Mouse (Mus musculus) thymus, postnatal 10 days (tissue): ENCODE measurements around the gene B230307C23Rik.
"Not testable (repeated sequence)": the region's sequence is repeated elsewhere in the genome, so short reads cannot be mapped to it uniquely, and the experiment has no call there.

Experiments
- DNase-seq, 2 experiments: peaks; one replicate each; pipeline ENCODE4 v3.0.0; 2021; ENCODE audit warnings: low spot score in 2 of 2

Gene B230307C23Rik

DNA sequence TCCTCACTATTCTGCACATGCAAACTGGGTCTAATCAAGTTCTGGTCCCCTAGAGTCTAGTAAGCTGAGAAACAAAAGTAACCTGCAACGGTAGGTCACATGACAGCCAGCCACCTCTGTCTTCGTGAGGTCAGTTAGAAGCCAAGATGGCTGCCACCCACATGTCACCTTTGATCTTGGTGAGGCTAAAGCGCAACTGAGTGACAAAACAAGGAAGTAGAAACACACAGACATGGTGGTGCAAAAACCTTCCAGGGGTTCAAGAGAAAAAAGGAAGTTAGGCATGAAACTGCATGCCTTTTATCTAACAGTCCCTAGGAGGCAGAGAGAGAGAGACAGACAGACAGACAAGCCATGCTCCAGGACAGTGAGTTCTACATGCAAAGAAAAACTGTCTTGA, 25.0 kb downstream of the B230307C23Rik start:
- DNase-seq: no peak

DNA sequence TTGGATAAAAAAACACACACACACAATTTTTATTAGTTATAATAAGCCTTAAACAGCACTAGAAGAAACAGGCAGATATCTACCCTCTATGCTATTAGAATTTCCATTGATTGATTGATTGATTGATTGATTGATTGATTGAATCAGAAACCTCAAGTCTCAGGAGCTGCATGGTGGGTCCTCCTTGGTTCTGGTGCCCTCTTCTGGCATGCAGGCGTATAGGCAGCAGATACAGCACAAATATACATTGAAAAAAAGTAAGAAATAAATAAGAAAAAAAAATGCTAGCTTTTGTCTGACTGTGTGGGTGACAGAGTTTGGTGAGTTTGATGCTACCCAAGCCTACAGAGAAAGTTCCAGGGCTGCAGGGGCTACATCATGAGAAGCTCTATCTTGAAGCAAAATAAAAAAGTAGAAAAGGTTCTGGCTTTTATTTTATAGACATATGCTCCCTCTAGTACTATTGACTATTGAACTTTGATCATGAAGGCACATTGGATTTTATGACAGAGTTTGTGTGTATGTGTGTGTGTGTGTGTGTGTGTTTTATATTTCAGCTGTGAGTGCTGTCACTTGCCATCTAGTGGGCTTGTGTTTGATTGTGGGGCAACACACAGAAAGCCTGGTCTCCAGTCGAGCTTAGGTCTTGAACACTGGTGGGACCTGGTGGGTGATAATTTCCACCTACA, 25.7 kb downstream of the B230307C23Rik start:
- DNase-seq: peak in 1 of 2 experiments; percentile 23

DNA sequence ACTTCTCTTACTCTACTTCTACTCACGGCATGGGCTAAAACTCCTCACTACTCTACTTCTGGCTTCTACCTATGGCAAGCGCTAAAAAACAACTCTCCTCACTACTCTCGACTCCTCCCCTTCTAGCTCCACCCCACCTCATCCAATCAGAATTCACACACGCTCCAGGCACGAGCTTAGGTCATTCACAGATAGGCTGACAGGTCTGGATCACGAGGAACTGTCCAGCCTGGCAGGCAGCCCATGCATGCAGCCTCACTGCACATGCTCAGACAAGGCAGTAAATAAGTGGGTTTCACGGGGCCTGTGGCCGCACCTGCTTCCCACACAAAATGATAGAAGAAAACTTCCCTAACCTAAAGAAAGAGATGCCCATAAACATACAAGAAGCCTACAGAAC, 29.1 kb downstream of the B230307C23Rik start:
- not testable (repeated sequence) for DNase-seq

DNA sequence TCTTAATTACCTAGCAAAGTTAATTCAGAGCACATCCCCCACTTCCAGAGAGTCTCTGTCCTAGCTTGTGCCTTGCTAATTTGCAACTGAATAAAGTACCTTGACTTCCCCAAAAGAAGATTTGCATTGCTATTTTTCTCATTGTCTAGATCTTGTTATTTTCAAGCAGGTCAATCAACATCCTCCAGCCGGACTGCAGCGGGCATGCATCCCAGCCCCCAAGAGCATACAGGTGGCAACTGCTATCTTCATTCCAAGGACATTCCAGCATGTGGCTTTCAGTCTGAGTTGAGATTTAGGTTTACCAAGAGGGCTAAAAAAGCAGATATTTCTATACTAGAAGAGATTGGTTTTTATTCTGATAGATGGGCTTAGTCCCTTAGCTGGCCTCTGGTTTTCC, 37.9 kb downstream of the B230307C23Rik start:
- DNase-seq: not testable (repeated sequence)

DNA sequence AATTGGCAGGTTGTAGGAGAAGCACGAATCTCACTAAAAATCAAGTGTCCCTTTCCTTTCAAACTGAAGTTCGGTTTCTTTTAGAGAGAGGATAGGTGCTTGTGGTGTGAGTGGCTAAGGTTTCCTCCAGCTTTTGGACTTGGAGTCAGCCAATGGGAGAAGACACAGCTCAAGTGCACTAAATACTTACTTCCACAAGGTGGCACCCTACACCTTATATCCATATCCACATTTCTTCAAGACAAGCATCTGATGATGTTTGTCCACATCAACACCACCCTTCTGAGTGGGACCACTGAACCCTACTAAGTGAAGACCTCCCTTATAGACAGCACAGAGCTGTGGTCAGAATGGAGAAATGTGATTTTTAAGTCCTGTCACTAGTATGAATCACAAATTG, 44.6 kb downstream of the B230307C23Rik start:
- peak in 1 of 2 experiments; percentile 22 for DNase-seq

DNA sequence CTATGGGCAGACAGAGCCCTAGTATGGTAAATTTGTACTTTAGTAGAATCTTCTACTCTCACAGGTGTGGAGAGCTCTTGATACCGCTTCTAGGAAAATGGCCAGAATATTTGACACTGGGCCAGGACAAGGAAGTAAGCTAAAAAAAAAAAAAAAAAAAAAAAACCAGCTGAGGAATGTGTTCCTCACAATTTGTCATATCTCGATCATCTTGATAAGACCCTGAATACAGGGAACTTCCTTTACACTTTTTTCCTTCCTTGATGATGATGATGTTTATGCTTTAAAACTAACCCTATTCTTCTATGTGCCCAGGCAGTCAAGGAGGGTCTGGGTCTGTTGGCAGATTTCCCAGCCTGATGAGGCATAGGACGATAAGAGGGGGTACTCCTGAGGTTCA, 82.3 kb downstream of the B230307C23Rik start:
- not testable (repeated sequence) for DNase-seq

DNA sequence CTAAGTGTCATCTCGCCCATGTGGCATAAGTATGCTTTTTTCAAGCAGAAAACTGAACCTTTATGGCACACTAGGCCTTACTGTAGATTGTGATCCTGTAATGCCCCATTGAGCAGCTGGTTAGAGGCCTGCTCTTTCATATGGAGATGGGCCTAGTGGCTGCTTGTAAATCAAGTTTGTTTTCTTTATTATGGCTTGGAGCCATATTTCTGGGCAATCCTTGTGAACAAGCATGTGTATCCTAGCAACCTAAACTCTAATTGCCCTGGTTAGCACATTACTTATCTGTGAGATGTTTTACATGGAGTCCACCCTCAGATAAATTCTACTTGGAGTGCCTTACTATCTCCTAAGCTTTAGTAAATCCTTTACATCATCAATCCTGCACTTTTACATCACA, 84.0 kb downstream of the B230307C23Rik start:
- not testable (repeated sequence) for DNase-seq
